Mouse (Mus musculus) limb, embryonic 10.5 days (tissue): ENCODE measurements around the gene Myo1c. TPM values are rescaled to one million over a fixed set of nuclear protein-coding genes. Genes with fewer than 3 reads are reported as not detected.
A peak's percentile ranks its signal among the peaks of the same experiment; 100 is the strongest.

Source experiments
- DNase-seq: peaks from one replicate; pipeline ENCODE4 v3.0.0-alpha.2; 2017; ENCODE audit warnings: low spot score
- H3K27ac ChIP-seq: fragments of 300-500 bp; sonication (generic); 2 replicates; pipeline ENCODE4 v1.5.1; 2016; ENCODE audit warnings: mild to moderate bottlenecking
- H3K27me3 ChIP-seq: fragments of 300-500 bp; sonication (generic); 2 replicates; pipeline ENCODE4 v1.6.1; 2016; ENCODE audit warnings: low read depth, mild to moderate bottlenecking; ENCODE audit not compliant: poor library complexity, severe bottlenecking
- H3K36me3 ChIP-seq: fragments of 300-500 bp; sonication (generic); 2 replicates; pipeline ENCODE4 v1.6.1; 2016; ENCODE audit warnings: mild to moderate bottlenecking, moderate library complexity
- H3K4me1 ChIP-seq: fragments of 300-500 bp; sonication (generic); 2 replicates; pipeline ENCODE4 v1.6.1; 2016
- H3K4me3 ChIP-seq: fragments of 300-500 bp; sonication (generic); 2 replicates; pipeline ENCODE4 v1.5.1; 2016; ENCODE audit warnings: mild to moderate bottlenecking, moderate library complexity
- H3K9me3 ChIP-seq: fragments of 300-500 bp; sonication (generic); replicated peaks from 2 replicates; pipeline ENCODE4 v1.6.1; 2016; ENCODE audit warnings: mild to moderate bottlenecking
- WGBS: fragments of 180-500 bp; shearing (Covaris S2); methylation state at CpG from one replicate; pipeline ENCODE4 v1.1.7; 2016; 5-methylcytosine and 5-hydroxymethylcytosine counted together
- polyA plus RNA-seq: library from polyadenylated mRNA; unstranded; fragments of >200 nt; fragmentation: Nextera tagmentation; extraction: Ambion mirVana; gene quantifications from 2 replicates; pipeline ENCODE4 v1.2.1, GENCODE M21; 2016

The Myo1c gene
- 19.7 and 20.2 TPM in 2 replicates for polyA plus RNA-seq

GRCm38 (mm10) chr11:75650311-75650710 is at the start of gene Myo1c:
Myo1c (plus strand) TSS chr11:75650504.
- DNase-seq: no peak
- H3K27me3 ChIP-seq: peaks cover 36% of the 10 kb centered on the region
- WGBS: 75% methylated on average over 7 of the region's 7 CpGs
- no peaks in the 10 kb centered on the region for H3K36me3 ChIP-seq
- H3K27ac ChIP-seq: peak within 1 kb of the TSS; percentile 87
- H3K4me3 ChIP-seq: peak within 1 kb of the TSS; percentile 73
- H3K9me3 ChIP-seq: no peaks in the 10 kb centered on the region
- H3K4me1 ChIP-seq: peaks cover 53% of the 10 kb centered on the region

GRCm38 (mm10) chr11:75604826-75605225 is 45.5 kb upstream of the Myo1c start:
- H3K4me1 ChIP-seq: no peaks in the 10 kb centered on the region
- H3K9me3 ChIP-seq: no peaks in the 10 kb centered on the region
- no peak overlapping the region for H3K27ac ChIP-seq
- H3K4me3 ChIP-seq: no peak overlapping the region
- no peak for DNase-seq
- H3K36me3 ChIP-seq: peaks cover 91% of the 10 kb centered on the region
- no peaks in the 10 kb centered on the region for H3K27me3 ChIP-seq
- 90% methylated on average over 5 of the region's 5 CpGs for WGBS

GRCm38 (mm10) chr11:75605318-75605717 is 45.0 kb upstream of the Myo1c start:
- H3K36me3 ChIP-seq: peaks cover 91% of the 10 kb centered on the region
- WGBS: 60% methylated on average over 1 of the region's 1 CpGs

GRCm38 (mm10) chr11:75608776-75609175 is 41.5 kb upstream of the Myo1c start:
- H3K4me1 ChIP-seq: no peaks in the 10 kb centered on the region
- no peak overlapping the region for H3K4me3 ChIP-seq
- H3K27ac ChIP-seq: no peak overlapping the region
- peaks cover 90% of the 10 kb centered on the region for H3K36me3 ChIP-seq
- H3K9me3 ChIP-seq: no peaks in the 10 kb centered on the region
- no peaks in the 10 kb centered on the region for H3K27me3 ChIP-seq
- WGBS: 95% methylated on average over 5 of the region's 5 CpGs
- DNase-seq: no peak

More at GRCm38 (mm10) chr11:75605318-75605717, 45.0 kb upstream of the Myo1c start:
- no peaks in the 10 kb centered on the region for H3K9me3 ChIP-seq
- H3K4me1 ChIP-seq: no peaks in the 10 kb centered on the region
- no peak overlapping the region for H3K27ac ChIP-seq
- no peaks in the 10 kb centered on the region for H3K27me3 ChIP-seq
- no peak overlapping the region for H3K4me3 ChIP-seq
- no peak for DNase-seq

GRCm38 (mm10) chr11:75610021-75610420 is 40.3 kb upstream of the Myo1c start:
- H3K4me3 ChIP-seq: no peak overlapping the region
- no peak overlapping the region for H3K27ac ChIP-seq
- H3K4me1 ChIP-seq: no peaks in the 10 kb centered on the region
- H3K36me3 ChIP-seq: peaks cover 90% of the 10 kb centered on the region
- no peaks in the 10 kb centered on the region for H3K27me3 ChIP-seq
- H3K9me3 ChIP-seq: no peaks in the 10 kb centered on the region
- DNase-seq: no peak
- WGBS: 90% methylated on average over 2 of the region's 2 CpGs

GRCm38 (mm10) chr11:75614769-75615168 is 35.5 kb upstream of the Myo1c start:
- H3K36me3 ChIP-seq: peaks cover 88% of the 10 kb centered on the region
- no peak overlapping the region for H3K27ac ChIP-seq
- DNase-seq: no peak
- H3K4me3 ChIP-seq: no peak overlapping the region
- H3K9me3 ChIP-seq: no peaks in the 10 kb centered on the region
- H3K4me1 ChIP-seq: no peaks in the 10 kb centered on the region
- no peaks in the 10 kb centered on the region for H3K27me3 ChIP-seq
- 98% methylated on average over 1 of the region's 1 CpGs for WGBS

GRCm38 (mm10) chr11:75615556-75615955 is 34.7 kb upstream of the Myo1c start:
- Histone ChIP-seq H3K27ac (no peak overlapping the region), H3K4me3 (no peak overlapping the region), H3K36me3 (peaks cover 88% of the 10 kb centered on the region), H3K4me1 (no peaks in the 10 kb centered on the region), H3K9me3 (no peaks in the 10 kb centered on the region), H3K27me3 (no peaks in the 10 kb centered on the region)
- no peak for DNase-seq
- WGBS: 96% methylated on average over 2 of the region's 2 CpGs

GRCm38 (mm10) chr11:75619133-75619532 is 31.2 kb upstream of the Myo1c start:
- Histone ChIP-seq H3K4me3 (no peak overlapping the region), H3K36me3 (peaks cover 84% of the 10 kb centered on the region), H3K4me1 (no peaks in the 10 kb centered on the region), H3K9me3 (no peaks in the 10 kb centered on the region), H3K27me3 (no peaks in the 10 kb centered on the region), H3K27ac (no peak overlapping the region)
- no peak for DNase-seq
- 82% methylated on average over 5 of the region's 5 CpGs for WGBS

GRCm38 (mm10) chr11:75620136-75620780 is 30.0 kb upstream of the Myo1c start:
- Histone ChIP-seq H3K27ac (no peak overlapping the region), H3K9me3 (no peaks in the 10 kb centered on the region), H3K27me3 (no peaks in the 10 kb centered on the region), H3K4me3 (no peak overlapping the region), H3K36me3 (peaks cover 79% of the 10 kb centered on the region), H3K4me1 (no peaks in the 10 kb centered on the region)
- no peak for DNase-seq
- WGBS: 92% methylated on average over 12 of the region's 12 CpGs

- Histone ChIP-seq H3K36me3 (peaks cover 83% of the 10 kb centered on the region), H3K27ac (no peak overlapping the region), H3K4me3 (no peak overlapping the region), H3K27me3 (no peaks in the 10 kb centered on the region), H3K4me1 (no peaks in the 10 kb centered on the region), H3K9me3 (no peaks in the 10 kb centered on the region)
- WGBS: 88% methylated on average over 2 of the region's 2 CpGs
- no peak for DNase-seq
Measured at GRCm38 (mm10) chr11:75621426-75621825, 28.9 kb upstream of the Myo1c start.

GRCm38 (mm10) chr11:75622588-75623329 is 27.5 kb upstream of the Myo1c start:
- no peak overlapping the region for H3K27ac ChIP-seq
- H3K27me3 ChIP-seq: no peaks in the 10 kb centered on the region
- WGBS: 84% methylated on average over 2 of the region's 2 CpGs
- H3K4me3 ChIP-seq: no peak overlapping the region
- H3K9me3 ChIP-seq: no peaks in the 10 kb centered on the region
- DNase-seq: no peak
- peaks cover 84% of the 10 kb centered on the region for H3K36me3 ChIP-seq
- no peaks in the 10 kb centered on the region for H3K4me1 ChIP-seq

- no peak overlapping the region for H3K27ac ChIP-seq
- no peak for DNase-seq
- H3K9me3 ChIP-seq: no peaks in the 10 kb centered on the region
- H3K27me3 ChIP-seq: no peaks in the 10 kb centered on the region
- no peaks in the 10 kb centered on the region for H3K4me1 ChIP-seq
- WGBS: 76% methylated on average over 2 of the region's 2 CpGs
- H3K36me3 ChIP-seq: peaks cover 85% of the 10 kb centered on the region
- no peak overlapping the region for H3K4me3 ChIP-seq
Measured at GRCm38 (mm10) chr11:75624102-75624554, 26.2 kb upstream of the Myo1c start.

- H3K27me3 ChIP-seq: no peaks in the 10 kb centered on the region
Measured at GRCm38 (mm10) chr11:75625820-75626219, 24.5 kb upstream of the Myo1c start.

More at GRCm38 (mm10) chr11:75625820-75626219, 24.5 kb upstream of the Myo1c start:
- peaks cover 8% of the 10 kb centered on the region for H3K4me1 ChIP-seq
- no peak overlapping the region for H3K4me3 ChIP-seq
- no peak overlapping the region for H3K27ac ChIP-seq
- DNase-seq: no peak
- no peaks in the 10 kb centered on the region for H3K9me3 ChIP-seq
- H3K36me3 ChIP-seq: peaks cover 69% of the 10 kb centered on the region
- 96% methylated on average over 4 of the region's 4 CpGs for WGBS
